Mouse (Mus musculus) liver, embryonic 14 days (tissue): Measurements from ENCODE around the gene Tmem131l. TPM values are rescaled to one million over a fixed set of nuclear protein-coding genes. Genes with fewer than 3 reads are reported as not detected.

Experiments used
- polyA plus RNA-seq: library from polyadenylated mRNA; depleted of rRNA; stranded (reverse); fragments of >200 nt; gene quantifications from 2 replicates; pipeline ENCODE4 v1.2.3, GENCODE M21; 2012; rRNA removed

Tmem131l gene
- 15.4 and 19.8 TPM in 2 replicates for polyA plus RNA-seq

DNA sequence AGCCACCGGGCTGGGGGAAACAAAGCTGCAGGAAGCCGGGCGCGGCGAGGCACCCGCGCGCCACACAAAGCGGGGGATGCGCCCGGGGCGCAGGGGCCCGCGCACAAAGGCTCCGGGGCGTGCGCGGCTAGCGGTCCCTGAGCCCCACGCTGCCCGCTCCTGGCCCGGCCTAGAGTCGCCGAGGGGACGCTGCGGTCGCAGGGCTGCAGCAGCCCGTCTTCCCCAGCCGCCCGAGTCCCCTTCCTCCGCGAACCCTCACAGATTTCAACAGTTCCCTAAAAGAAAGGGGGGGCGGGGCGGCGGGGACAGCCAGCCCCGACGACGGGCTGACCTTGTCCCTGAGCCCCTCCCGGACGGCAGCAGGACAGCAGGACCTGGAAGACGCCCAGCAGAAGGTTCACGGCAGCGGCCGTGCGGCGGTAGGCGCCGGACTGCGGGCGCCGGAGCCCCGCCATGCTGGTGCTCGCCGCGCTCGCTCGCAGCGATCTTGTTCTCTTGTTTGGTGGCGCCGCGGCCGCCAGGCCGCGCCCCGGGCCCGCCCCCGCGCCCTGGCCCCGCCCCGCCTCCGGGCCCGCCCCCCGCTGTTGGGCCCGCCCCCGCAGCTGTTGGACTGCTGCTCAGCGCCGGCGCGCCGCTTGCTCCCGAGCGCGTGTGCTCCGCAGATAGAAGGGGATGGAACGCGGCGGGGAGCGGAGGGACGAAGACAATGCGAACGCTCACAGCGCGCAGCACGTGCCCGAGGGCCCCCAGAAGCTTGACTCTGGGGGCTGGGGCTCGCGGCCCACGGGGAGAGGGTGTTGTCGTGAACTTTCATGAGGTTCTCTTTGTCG is at the start of gene Tmem131l:
Tmem131l (minus strand) TSS at position 530 of the 830 bp plus-strand sequence.

Other genes with a start within 250 kb of the Tmem131l start
- 1.1 and 1.5 TPM in 2 replicates for gene Tlr2, start 198.4 kb downstream of the Tmem131l start, polyA plus RNA-seq
- gene Mnd1, start 115.6 kb upstream of the Tmem131l start, polyA plus RNA-seq, result 6.6 and 7.0 TPM in 2 replicates
- gene Gm6525, start 133.9 kb upstream of the Tmem131l start, polyA plus RNA-seq, result 0.17 TPM in 2 replicates